Mouse (Mus musculus): Measurements from ENCODE around the gene Ctcfl.
A peak's percentile ranks its signal among the peaks of the same experiment; 100 is the strongest.

Ctcfl gene

GRCm38 (mm10) chr2:173083712-173084475 is 35.4 kb downstream of the Ctcfl start:
- peak; percentile 95 for DNase-seq (ENCODE audit: low read depth, low spot score)

- DNase-seq (ENCODE audit: low read depth, low spot score), result no peak
These were observed 36.2 kb downstream of the Ctcfl start for GRCm38 (mm10) chr2:173083106-173083505.

- DNase-seq (ENCODE audit: low read depth, low spot score), result peak; percentile 71
These were observed 36.6 kb downstream of the Ctcfl start for GRCm38 (mm10) chr2:173082706-173083105.

- peak; percentile 86 for DNase-seq (ENCODE audit: low read depth, low spot score)
These were observed 38.5 kb downstream of the Ctcfl start for GRCm38 (mm10) chr2:173080785-173081241.

GRCm38 (mm10) chr2:173079766-173080549 is 39.4 kb downstream of the Ctcfl start:
- DNase-seq (ENCODE audit: low read depth, low spot score), result no peak

- peak; percentile 39 for DNase-seq (ENCODE audit: low read depth, low spot score)
These were observed 42.4 kb downstream of the Ctcfl start for GRCm38 (mm10) chr2:173076921-173077320.

- DNase-seq (ENCODE audit: low read depth, low spot score), result no peak
These were observed 45.7 kb downstream of the Ctcfl start for GRCm38 (mm10) chr2:173073666-173074065.

GRCm38 (mm10) chr2:173072948-173073347 is 46.4 kb downstream of the Ctcfl start:
- DNase-seq (ENCODE audit: low read depth, low spot score), result no peak

GRCm38 (mm10) chr2:173064864-173065263 is 54.5 kb downstream of the Ctcfl start:
- DNase-seq (ENCODE audit: low read depth, low spot score), result no peak

GRCm38 (mm10) chr2:173063219-173063618 is 56.1 kb downstream of the Ctcfl start:
- DNase-seq (ENCODE audit: low read depth, low spot score), result peak; percentile 64

GRCm38 (mm10) chr2:173061443-173062351 is 57.6 kb downstream of the Ctcfl start:
- DNase-seq (ENCODE audit: low read depth, low spot score), result peak; percentile 55

- DNase-seq (ENCODE audit: low read depth, low spot score), result no peak
These were observed 58.9 kb downstream of the Ctcfl start for GRCm38 (mm10) chr2:173060450-173060849.

- DNase-seq (ENCODE audit: low read depth, low spot score), result no peak
These were observed 61.1 kb downstream of the Ctcfl start for GRCm38 (mm10) chr2:173058263-173058662.

- DNase-seq (ENCODE audit: low read depth, low spot score), result no peak
These were observed 61.7 kb downstream of the Ctcfl start for GRCm38 (mm10) chr2:173057623-173058022.

GRCm38 (mm10) chr2:173056882-173057315 is 62.4 kb downstream of the Ctcfl start:
- DNase-seq (ENCODE audit: low read depth, low spot score), result peak; percentile 67

- DNase-seq (ENCODE audit: low read depth, low spot score), result peak; percentile 56
These were observed 62.9 kb downstream of the Ctcfl start for GRCm38 (mm10) chr2:173056303-173056881.

GRCm38 (mm10) chr2:173053846-173054245 is 65.5 kb downstream of the Ctcfl start:
- peak; percentile 84 for DNase-seq (ENCODE audit: low read depth, low spot score)

GRCm38 (mm10) chr2:173052881-173053280 is 66.4 kb downstream of the Ctcfl start:
- no peak for DNase-seq (ENCODE audit: low read depth, low spot score)

- DNase-seq (ENCODE audit: low read depth, low spot score), result peak; percentile 39
These were observed 68.5 kb downstream of the Ctcfl start for GRCm38 (mm10) chr2:173050604-173051382.

GRCm38 (mm10) chr2:173049817-173050216 is 69.5 kb downstream of the Ctcfl start:
- peak; percentile 9 for DNase-seq (ENCODE audit: low read depth, low spot score)
